Mouse (Mus musculus): ENCODE results near the gene Rbm20.

Rbm20 gene

GRCm38 (mm10) chr19:53716469-53716868 lies 39.4 kb downstream of the Rbm20 start:
- no peak for DNase-seq (ENCODE audit: low read depth, low spot score)

- DNase-seq (ENCODE audit: low read depth, low spot score), result no peak
Measured at GRCm38 (mm10) chr19:53717364-53717763, 40.3 kb downstream of the Rbm20 start.

GRCm38 (mm10) chr19:53722186-53722585 lies 45.1 kb downstream of the Rbm20 start:
- DNase-seq (ENCODE audit: low read depth, low spot score), result no peak

- DNase-seq (ENCODE audit: low read depth, low spot score), result no peak
Measured at GRCm38 (mm10) chr19:53724053-53724452, 46.9 kb downstream of the Rbm20 start.

GRCm38 (mm10) chr19:53726340-53726739 lies 49.2 kb downstream of the Rbm20 start:
- no peak for DNase-seq (ENCODE audit: low read depth, low spot score)

- DNase-seq (ENCODE audit: low read depth, low spot score), result no peak
Measured at GRCm38 (mm10) chr19:53726755-53727154, 49.6 kb downstream of the Rbm20 start.

GRCm38 (mm10) chr19:53727277-53727676 lies 50.2 kb downstream of the Rbm20 start:
- no peak for DNase-seq (ENCODE audit: low read depth, low spot score)

GRCm38 (mm10) chr19:53727886-53728669 lies 51.0 kb downstream of the Rbm20 start:
- no peak for DNase-seq (ENCODE audit: low read depth, low spot score)

- DNase-seq (ENCODE audit: low read depth, low spot score), result no peak
Measured at GRCm38 (mm10) chr19:53729919-53730318, 52.8 kb downstream of the Rbm20 start.

- no peak for DNase-seq (ENCODE audit: low read depth, low spot score)
Measured at GRCm38 (mm10) chr19:53731761-53732201, 54.7 kb downstream of the Rbm20 start.

GRCm38 (mm10) chr19:53734845-53735244 lies 57.7 kb downstream of the Rbm20 start:
- no peak for DNase-seq (ENCODE audit: low read depth, low spot score)

- DNase-seq (ENCODE audit: low read depth, low spot score), result no peak
Measured at GRCm38 (mm10) chr19:53738701-53739131, 61.6 kb downstream of the Rbm20 start.

GRCm38 (mm10) chr19:53739570-53740266 lies 62.6 kb downstream of the Rbm20 start:
- DNase-seq (ENCODE audit: low read depth, low spot score), result no peak

- DNase-seq (ENCODE audit: low read depth, low spot score), result no peak
Measured at GRCm38 (mm10) chr19:53740750-53741380, 63.8 kb downstream of the Rbm20 start.

- DNase-seq (ENCODE audit: low read depth, low spot score), result no peak
Measured at GRCm38 (mm10) chr19:53741902-53742301, 64.8 kb downstream of the Rbm20 start.

- no peak for DNase-seq (ENCODE audit: low read depth, low spot score)
Measured at GRCm38 (mm10) chr19:53745354-53745753, 68.2 kb downstream of the Rbm20 start.

- no peak for DNase-seq (ENCODE audit: low read depth, low spot score)
Measured at GRCm38 (mm10) chr19:53746116-53746515, 69.0 kb downstream of the Rbm20 start.

GRCm38 (mm10) chr19:53748236-53748775 lies 71.2 kb downstream of the Rbm20 start:
- DNase-seq (ENCODE audit: low read depth, low spot score), result no peak

- DNase-seq (ENCODE audit: low read depth, low spot score), result no peak
Measured at GRCm38 (mm10) chr19:53749326-53749725, 72.2 kb downstream of the Rbm20 start.

GRCm38 (mm10) chr19:53751420-53752185 lies 74.5 kb downstream of the Rbm20 start:
- DNase-seq (ENCODE audit: low read depth, low spot score), result no peak

- DNase-seq (ENCODE audit: low read depth, low spot score), result no peak
Measured at GRCm38 (mm10) chr19:53752993-53753392, 75.9 kb downstream of the Rbm20 start.
